Mouse (Mus musculus) heart, adult 2 months (tissue): ENCODE results near the gene Morn4. TPM values are rescaled to one million over a fixed set of nuclear protein-coding genes. Genes with fewer than 3 reads are reported as not detected.

Experiments
- DNase-seq, 2 experiments: peaks; one replicate each; pipeline ENCODE4 v3.0.0; 2021
- H3K27ac ChIP-seq: fragments of 200-600 bp; 2 replicates; pipeline ENCODE4 v1.8.1; 2022
- H3K27me3 ChIP-seq: fragments of 200-500 bp; 2 replicates; pipeline ENCODE4 v1.6.1; 2012; ENCODE audit warnings: mild to moderate bottlenecking, low read length, inconsistent platforms, mixed read lengths; ENCODE audit not compliant: control insufficient read depth, insufficient read depth
- H3K36me3 ChIP-seq: fragments of 200-500 bp; 2 replicates; pipeline ENCODE4 v1.6.1; 2012; ENCODE audit warnings: low read length, inconsistent platforms; ENCODE audit not compliant: control insufficient read depth, insufficient read depth
- H3K4me1 ChIP-seq: fragments of 200-500 bp; 2 replicates; pipeline ENCODE4 v1.6.1; 2011; ENCODE audit warnings: low read length; ENCODE audit not compliant: control insufficient read depth, insufficient read depth
- H3K4me3 ChIP-seq: fragments of 200-600 bp; 2 replicates; pipeline ENCODE4 v1.8.1; 2022
- H3K79me2 ChIP-seq: fragments of 200-500 bp; replicated peaks from 2 replicates; pipeline ENCODE4 v1.6.1; 2012; ENCODE audit warnings: mild to moderate bottlenecking, inconsistent platforms, low read length, moderate library complexity, mixed read lengths; ENCODE audit not compliant: control insufficient read depth, insufficient read depth
- H3K9ac ChIP-seq: fragments of 200-500 bp; 2 replicates; pipeline ENCODE4 v1.6.1; 2012; ENCODE audit warnings: low read depth, mild to moderate bottlenecking, control low read depth, inconsistent platforms, low read length, mixed read lengths
- CTCF ChIP-seq: fragments of 200-600 bp; IDR thresholded peaks from 2 replicates; pipeline ENCODE4 v1.8.1; 2022; ENCODE audit warnings: antibody characterized with exemption, mild to moderate bottlenecking, moderate library complexity
- EP300 ChIP-seq: fragments of 200-500 bp; IDR thresholded peaks from 2 replicates; pipeline ENCODE4 v1.6.1; 2011; ENCODE audit warnings: low read depth, low read length, control low read depth; ENCODE audit not compliant: insufficient read depth
- POLR2A ChIP-seq: fragments of 200-500 bp; IDR thresholded peaks from 2 replicates; pipeline ENCODE4 v1.6.1; 2011; ENCODE audit warnings: mild to moderate bottlenecking, low read depth, low read length, control low read depth; ENCODE audit not compliant: insufficient read depth
- WGBS: fragments of 180-500 bp; shearing (Covaris S2); methylation state at CpG from one replicate; pipeline ENCODE4 v1.1.7; 2018; 5-methylcytosine and 5-hydroxymethylcytosine counted together
- intact Hi-C: fragments of 180-260 bp; cut with DNase I; formaldehyde crosslinking; loops from one replicate; pipeline ENCODE4 v1.15.1; 2025
- polyA plus RNA-seq: library from polyadenylated mRNA; depleted of rRNA; stranded (reverse); fragments of >200 nt; gene quantifications from 2 replicates; pipeline ENCODE4 v1.2.3, GENCODE M21; 2012
- total RNA-seq, 2 experiments: library from RNA; stranded (reverse); gene quantifications; 2 replicates each; pipeline ENCODE4 v1.2.3; 2021

The Morn4 gene
- total and polyA plus RNA-seq, 3 experiments: 2.3 to 5.0 (median 2.5) TPM

- WGBS: 60% methylated on average over 19 of the region's 19 CpGs
- Histone ChIP-seq H3K79me2 (no peaks in the 10 kb centered on the region), H3K9ac (no peak within 1 kb of the TSS), H3K27ac (peak within 1 kb of the TSS; percentile 31), H3K4me1 (peaks cover 4% of the 10 kb centered on the region), H3K4me3 (no peak within 1 kb of the TSS), H3K36me3 (no peaks in the 10 kb centered on the region), H3K27me3 (no peaks in the 10 kb centered on the region)
- TF ChIP-seq POLR2A: no peak
- peak; percentile 93 for TF ChIP-seq EP300
- TF ChIP-seq CTCF: peak; percentile 97
- DNase-seq: peak; percentile 84 to 85
- intact Hi-C loops: loop anchor here (1.0 to 5.0 kb wide), 3 partner anchors 34 to 132 kb away; no protein-coding TSS in a partner anchor
Observed at GRCm38 (mm10) chr19:42035456-42036248, 50.5 kb downstream of the Morn4 start, which contains the start of gene Ankrd2. Gene Ankrd2 (plus strand): TSS chr19:42036000.

GRCm38 (mm10) chr19:42034881-42035455 is 51.2 kb downstream of the Morn4 start:
- DNase-seq: no peak
- intact Hi-C loops: loop anchor here (1.0 to 5.0 kb wide), 3 partner anchors 34 to 132 kb away; no protein-coding TSS in a partner anchor
- Histone ChIP-seq H3K36me3 (no peaks in the 10 kb centered on the region), H3K79me2 (no peaks in the 10 kb centered on the region), H3K27me3 (no peaks in the 10 kb centered on the region), H3K9ac (no peak overlapping the region), H3K27ac (peak overlapping the region; percentile 22; the same call in 1 of the 2 replicates), H3K4me1 (peaks cover 4% of the 10 kb centered on the region), H3K4me3 (no peak overlapping the region)
- 35% methylated on average over 11 of the region's 11 CpGs for WGBS
- no peak for TF ChIP-seq CTCF
- no peak for TF ChIP-seq EP300

- 0 out of 2 replicates have a peak overlapping the region, but pooled peaks have one; percentile 6 for H3K27ac ChIP-seq
- no peaks in the 10 kb centered on the region for H3K36me3 ChIP-seq
- intact Hi-C loops: no loop called here
- peaks cover 4% of the 10 kb centered on the region for H3K4me1 ChIP-seq
- no peak overlapping the region for H3K9ac ChIP-seq
- H3K79me2 ChIP-seq: no peaks in the 10 kb centered on the region
- H3K27me3 ChIP-seq: no peaks in the 10 kb centered on the region
- DNase-seq: peak in 1 of 2 experiments; percentile 17
- 49% methylated on average over 9 of the region's 9 CpGs for whole genome bisulfite sequencing
- no peak for TF ChIP-seq POLR2A
- no peak for TF ChIP-seq CTCF
- no peak for TF ChIP-seq EP300
- no peak overlapping the region for H3K4me3 ChIP-seq
Observed at GRCm38 (mm10) chr19:42034146-42034775, 51.9 kb downstream of the Morn4 start.

GRCm38 (mm10) chr19:42033611-42034010 is 52.5 kb downstream of the Morn4 start:
- no peaks in the 10 kb centered on the region for H3K36me3 ChIP-seq
- no peak overlapping the region for H3K27ac ChIP-seq
- WGBS: 75% methylated on average over 14 of the region's 14 CpGs
- H3K27me3 ChIP-seq: no peaks in the 10 kb centered on the region
- H3K9ac ChIP-seq: no peak overlapping the region
- intact Hi-C loops: no loop called here
- TF ChIP-seq POLR2A (no peak), EP300 (no peak), CTCF (no peak)
- no peak overlapping the region for H3K4me3 ChIP-seq
- no peaks in the 10 kb centered on the region for H3K79me2 ChIP-seq
- H3K4me1 ChIP-seq: peaks cover 4% of the 10 kb centered on the region
- peak in 1 of 2 experiments; percentile 25 for DNase-seq

- no peaks in the 10 kb centered on the region for H3K79me2 ChIP-seq
- no peak for TF ChIP-seq EP300
- TF ChIP-seq CTCF: no peak
- TF ChIP-seq POLR2A: no peak
- H3K27ac ChIP-seq: no peak overlapping the region
- H3K9ac ChIP-seq: no peak overlapping the region
- H3K4me1 ChIP-seq: peaks cover 6% of the 10 kb centered on the region
- DNase-seq: no peak
- H3K27me3 ChIP-seq: no peaks in the 10 kb centered on the region
- intact Hi-C loops: no loop called here
- H3K4me3 ChIP-seq: no peak overlapping the region
- H3K36me3 ChIP-seq: no peaks in the 10 kb centered on the region
- 88% methylated on average over 5 of the region's 5 CpGs for WGBS
Observed at GRCm38 (mm10) chr19:42031112-42031511, 55.0 kb downstream of the Morn4 start.
